Mouse (Mus musculus) cerebral cortex, adult 2 months (tissue): ENCODE results near the gene Hfm1.

Experiments used
- WGBS: fragments of 180-500 bp; shearing (Covaris S2); methylation state at CpG from one replicate; pipeline ENCODE4 v1.1.7; 2018; 5-methylcytosine and 5-hydroxymethylcytosine counted together

Gene Hfm1

GRCm38 (mm10) chr5:106925488-106926368 lies at the start of gene Hfm1:
TSS of gene Hfm1 (minus strand) at chr5:106926321.
- WGBS, result 1% methylated on average over 72 of the region's 76 CpGs

- WGBS, result 73% methylated on average over 7 of the region's 7 CpGs
Measured at GRCm38 (mm10) chr5:106973883-106974282, 47.8 kb upstream of the Hfm1 start.

GRCm38 (mm10) chr5:106967578-106967977 lies 41.5 kb upstream of the Hfm1 start:
- 91% methylated on average over 1 of the region's 1 CpGs for WGBS

- 90% methylated on average over 3 of the region's 3 CpGs for WGBS
Measured at GRCm38 (mm10) chr5:106966443-106966842, 40.3 kb upstream of the Hfm1 start.

GRCm38 (mm10) chr5:106964513-106965014 lies 38.4 kb upstream of the Hfm1 start:
- WGBS, result under 1% methylated on average over 41 of the region's 41 CpGs

- 5% methylated on average over 54 of the region's 54 CpGs for WGBS
Measured at GRCm38 (mm10) chr5:106963584-106964512, 37.7 kb upstream of the Hfm1 start, which contains the start of gene Cdc7. TSS of gene Cdc7 (plus strand) at chr5:106964322.

GRCm38 (mm10) chr5:106960451-106960850 lies 34.3 kb upstream of the Hfm1 start:
- 95% methylated on average over 2 of the region's 2 CpGs for WGBS

GRCm38 (mm10) chr5:106959031-106959430 lies 32.9 kb upstream of the Hfm1 start:
- WGBS, result 49% methylated on average over 3 of the region's 3 CpGs

GRCm38 (mm10) chr5:106956467-106956866 lies 30.3 kb upstream of the Hfm1 start:
- WGBS, result 72% methylated on average over 3 of the region's 3 CpGs

- 85% methylated on average over 6 of the region's 6 CpGs for WGBS
Measured at GRCm38 (mm10) chr5:106948683-106949082, 22.6 kb upstream of the Hfm1 start.

GRCm38 (mm10) chr5:106946342-106946741 lies 20.2 kb upstream of the Hfm1 start:
- WGBS, result 87% methylated on average over 4 of the region's 4 CpGs

- 87% methylated on average over 4 of the region's 4 CpGs for WGBS
Measured at GRCm38 (mm10) chr5:106927996-106928395, 1.9 kb upstream of the Hfm1 start.

- WGBS, result 42% methylated on average over 4 of the region's 4 CpGs
Measured at GRCm38 (mm10) chr5:106926369-106926686, 207 bp upstream of the Hfm1 start.

- WGBS, result 57% methylated on average over 2 of the region's 2 CpGs
Measured at GRCm38 (mm10) chr5:106896879-106897278, 29.2 kb downstream of the Hfm1 start.

GRCm38 (mm10) chr5:106891773-106892172 lies 34.3 kb downstream of the Hfm1 start:
- 39% methylated on average over 5 of the region's 5 CpGs for WGBS

- WGBS, result 57% methylated on average over 1 of the region's 1 CpGs
Measured at GRCm38 (mm10) chr5:106887303-106888071, 38.6 kb downstream of the Hfm1 start.

- 77% methylated on average over 4 of the region's 4 CpGs for WGBS
Measured at GRCm38 (mm10) chr5:106885517-106885916, 40.6 kb downstream of the Hfm1 start.

GRCm38 (mm10) chr5:106876438-106876837 lies 49.7 kb downstream of the Hfm1 start:
- 95% methylated on average over 1 of the region's 1 CpGs for WGBS

GRCm38 (mm10) chr5:106860415-106860814 lies 65.7 kb downstream of the Hfm1 start:
- 30% methylated on average over 3 of the region's 3 CpGs for WGBS

GRCm38 (mm10) chr5:106853284-106853683 lies 72.8 kb downstream of the Hfm1 start:
- WGBS, result 85% methylated on average over 3 of the region's 3 CpGs

- 85% methylated on average over 2 of the region's 2 CpGs for WGBS
Measured at GRCm38 (mm10) chr5:106843906-106844305, 82.2 kb downstream of the Hfm1 start.
